Mouse (Mus musculus): Measurements from ENCODE around the gene Spsb2.
"Not testable (repeated sequence)": the region's sequence is repeated elsewhere in the genome, so short reads cannot be mapped to it uniquely, and the experiment has no call there.

The Spsb2 gene

GRCm38 (mm10) chr6:124796200-124796599 is 12.3 kb upstream of the Spsb2 start:
- no peak for ATAC-seq (ENCODE audit: insufficient number of reproducible peaks, low FRiP score, low TSS enrichment)

DNA sequence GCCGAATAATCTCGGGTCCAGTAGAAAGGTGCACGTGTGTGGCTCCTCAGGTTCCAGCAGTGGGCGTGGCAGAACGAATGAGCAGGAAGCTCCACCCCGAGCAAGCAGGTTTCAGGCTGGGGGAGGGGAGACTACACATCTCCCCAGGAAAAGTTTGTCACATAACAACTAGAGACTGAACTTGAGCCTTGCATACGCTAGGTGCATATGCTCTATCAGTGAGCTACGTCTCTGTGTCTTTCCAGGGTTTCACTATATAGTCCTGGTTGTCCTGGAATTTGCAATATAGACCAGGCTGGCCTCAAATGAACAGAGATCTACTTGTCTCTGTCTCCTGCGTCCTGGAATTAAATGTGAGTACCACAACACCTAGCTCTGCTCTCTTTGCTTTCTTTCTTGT is 6.1 kb upstream of the Spsb2 start:
- not testable (repeated sequence) for ATAC-seq (ENCODE audit: insufficient number of reproducible peaks, low FRiP score, low TSS enrichment)

DNA sequence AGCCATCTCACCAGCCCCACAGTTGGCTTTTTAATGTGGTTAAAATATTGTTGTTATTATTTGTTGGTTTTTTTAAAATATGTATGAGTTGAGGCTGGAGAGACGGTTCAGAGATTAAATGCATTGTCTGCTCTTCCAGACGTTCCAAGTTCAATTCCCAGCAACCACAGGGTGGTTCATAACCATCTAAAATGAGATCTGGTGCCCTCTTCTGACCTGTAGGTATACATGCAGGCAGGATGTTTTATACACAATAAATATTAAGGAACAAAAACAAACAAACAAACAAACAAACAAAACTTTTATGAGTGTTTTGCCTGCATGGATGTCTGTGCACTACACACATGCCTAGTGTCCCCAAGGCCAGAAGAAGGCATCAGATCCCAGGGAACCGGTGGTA is 5.4 kb upstream of the Spsb2 start:
- ATAC-seq (ENCODE audit: insufficient number of reproducible peaks, low FRiP score, low TSS enrichment) = no peak

- not testable (repeated sequence) for ATAC-seq (ENCODE audit: insufficient number of reproducible peaks, low FRiP score, low TSS enrichment)
Observed at GRCm38 (mm10) chr6:124803691-124804090, 4.8 kb upstream of the Spsb2 start.

DNA sequence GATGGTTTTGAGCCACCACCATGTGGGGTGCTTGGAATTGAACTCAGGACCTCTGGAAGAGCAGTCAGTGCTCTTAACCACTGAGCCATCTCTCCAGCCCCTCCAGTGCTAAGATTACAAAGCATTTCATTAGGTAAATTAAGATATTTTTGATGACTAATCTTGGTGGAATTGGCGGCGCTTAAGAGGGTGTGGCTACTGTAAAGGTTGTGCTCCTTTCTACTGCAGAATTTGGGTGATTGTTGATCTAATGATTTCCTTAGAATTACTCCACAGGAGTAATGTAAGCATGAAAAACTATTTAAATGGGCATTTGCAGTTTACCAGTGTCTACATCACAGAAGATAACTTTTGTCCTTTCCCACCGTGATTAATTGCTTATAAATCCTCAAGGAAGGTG is 4.1 kb upstream of the Spsb2 start:
- ATAC-seq (ENCODE audit: insufficient number of reproducible peaks, low FRiP score, low TSS enrichment) = no peak

DNA sequence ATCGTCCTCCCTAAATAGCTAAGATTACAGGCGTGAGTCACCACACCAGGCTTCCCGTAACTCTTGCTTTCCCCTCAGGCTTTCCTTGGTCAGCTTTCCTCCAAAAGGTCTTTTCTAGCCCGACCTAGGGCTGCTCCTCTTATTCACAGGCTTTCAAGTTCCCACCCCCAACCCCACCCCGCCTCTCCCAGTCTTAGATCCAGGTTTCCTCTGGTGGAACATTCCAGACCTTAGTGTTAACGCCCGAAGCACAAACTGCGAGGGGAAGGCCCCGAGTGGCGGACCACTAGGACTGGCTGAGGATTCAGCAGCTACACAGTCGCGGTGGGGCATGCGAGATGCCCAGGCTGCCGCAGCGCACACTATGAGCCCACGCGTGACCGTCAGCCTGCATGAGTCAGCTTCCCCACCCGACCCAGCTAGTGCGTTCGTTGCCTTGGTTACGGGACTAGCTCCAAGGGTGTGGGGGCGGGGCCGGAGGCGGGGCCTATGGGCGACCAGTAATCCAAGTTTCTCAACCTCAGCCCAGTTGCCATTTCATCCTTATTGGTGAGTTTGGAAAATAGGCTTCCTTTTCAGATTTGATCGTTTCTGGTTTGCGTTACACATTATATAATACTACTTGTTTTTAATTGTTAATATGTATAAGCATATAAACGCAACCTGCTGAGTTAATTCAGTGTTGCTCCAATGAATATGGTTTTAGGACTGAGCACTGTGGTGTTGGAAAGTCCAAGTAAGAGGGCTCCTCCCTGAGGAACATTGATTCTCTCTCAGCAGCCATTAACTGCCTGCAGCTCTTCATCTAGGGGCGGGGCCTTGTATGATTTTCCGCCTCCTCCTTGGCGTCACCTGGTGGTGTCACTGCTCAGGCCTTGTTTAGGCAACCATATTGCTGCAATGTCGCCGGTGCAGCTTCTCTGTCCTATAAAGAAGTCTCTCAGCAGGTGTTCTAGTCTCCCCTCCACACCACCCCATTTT is 2.8 kb upstream of the Spsb2 start:
- peak; percentile 59; the same call in 1 of the 2 replicates for ATAC-seq (ENCODE audit: insufficient number of reproducible peaks, low FRiP score, low TSS enrichment)

- no peak for ATAC-seq (ENCODE audit: insufficient number of reproducible peaks, low FRiP score, low TSS enrichment)
Observed at GRCm38 (mm10) chr6:124806446-124807140, 1.9 kb upstream of the Spsb2 start.

DNA sequence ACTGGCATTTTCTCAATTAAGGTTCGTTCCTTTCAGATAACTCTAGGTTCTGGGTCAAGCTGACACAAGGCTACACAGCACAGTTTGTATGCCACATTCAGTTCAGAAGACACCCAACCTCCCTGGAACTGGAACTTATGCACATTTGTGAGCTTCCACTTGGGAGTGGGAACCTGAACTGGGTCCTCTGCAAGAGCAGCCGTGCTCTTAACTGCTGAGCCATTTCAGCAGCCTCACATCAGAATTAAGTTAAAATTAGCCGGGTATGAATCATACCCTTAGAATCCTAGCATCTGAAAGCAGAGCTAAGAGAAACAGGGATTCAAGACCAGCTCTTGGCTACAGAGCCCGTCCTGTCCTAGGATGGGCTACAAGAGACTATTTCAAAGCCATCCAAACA is 1.1 kb upstream of the Spsb2 start:
- ATAC-seq (ENCODE audit: insufficient number of reproducible peaks, low FRiP score, low TSS enrichment) = no peak

DNA sequence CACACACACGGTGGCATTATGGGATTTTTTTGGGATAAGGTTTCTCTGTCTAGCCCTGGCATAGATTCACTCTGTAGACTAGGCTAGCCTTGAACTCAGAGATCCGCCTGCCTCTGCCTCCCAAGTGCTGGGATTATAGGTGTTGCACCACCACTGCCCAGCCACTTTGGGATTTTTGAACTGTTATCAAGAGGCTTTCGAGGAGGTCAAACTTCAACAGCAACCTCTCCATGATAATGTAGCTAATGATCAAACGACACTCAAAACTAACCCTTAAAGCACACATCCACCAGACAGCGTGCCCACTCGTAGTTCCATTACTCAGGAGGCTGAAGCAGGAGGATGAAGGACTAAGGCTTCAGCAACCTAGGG is 489 bp upstream of the Spsb2 start:
- ATAC-seq (ENCODE audit: insufficient number of reproducible peaks, low FRiP score, low TSS enrichment) = no peak

GRCm38 (mm10) chr6:124809052-124809774 is 752 bp downstream of the Spsb2 start:
- peak; percentile 18; the same call in 1 of the 2 replicates for ATAC-seq (ENCODE audit: insufficient number of reproducible peaks, low FRiP score, low TSS enrichment)

DNA sequence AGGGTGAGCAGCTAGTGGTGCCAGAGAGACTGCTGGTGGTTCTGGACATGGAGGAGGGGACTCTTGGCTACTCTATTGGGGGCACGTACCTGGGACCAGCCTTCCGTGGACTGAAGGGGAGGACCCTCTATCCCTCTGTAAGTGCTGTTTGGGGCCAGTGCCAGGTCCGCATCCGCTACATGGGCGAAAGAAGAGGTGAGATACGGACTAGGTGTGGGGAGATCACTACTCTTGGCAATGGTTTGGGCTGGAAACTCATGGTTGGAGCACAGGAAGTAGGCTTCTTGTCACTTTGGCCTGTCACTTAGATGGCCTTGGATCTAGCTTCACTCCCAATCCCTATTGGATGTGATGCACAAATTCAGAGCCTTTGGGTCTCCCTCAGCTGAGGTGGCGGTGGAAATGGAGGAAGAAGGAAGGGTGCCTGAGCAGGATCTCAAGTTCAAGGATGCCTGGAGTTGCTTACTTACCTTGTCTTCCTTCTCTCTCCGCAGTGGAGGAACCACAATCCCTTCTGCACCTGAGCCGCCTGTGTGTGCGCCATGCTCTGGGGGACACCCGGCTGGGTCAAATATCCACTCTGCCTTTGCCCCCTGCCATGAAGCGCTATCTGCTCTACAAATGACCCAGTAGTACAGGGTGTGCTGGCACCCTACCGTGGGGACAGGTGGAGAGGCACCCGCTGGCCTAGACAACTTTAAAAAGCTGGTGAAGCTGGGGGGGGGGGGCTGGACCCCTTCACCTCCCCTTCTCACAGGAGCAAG is 1.5 kb downstream of the Spsb2 start:
- ATAC-seq (ENCODE audit: insufficient number of reproducible peaks, low FRiP score, low TSS enrichment) = no peak

DNA sequence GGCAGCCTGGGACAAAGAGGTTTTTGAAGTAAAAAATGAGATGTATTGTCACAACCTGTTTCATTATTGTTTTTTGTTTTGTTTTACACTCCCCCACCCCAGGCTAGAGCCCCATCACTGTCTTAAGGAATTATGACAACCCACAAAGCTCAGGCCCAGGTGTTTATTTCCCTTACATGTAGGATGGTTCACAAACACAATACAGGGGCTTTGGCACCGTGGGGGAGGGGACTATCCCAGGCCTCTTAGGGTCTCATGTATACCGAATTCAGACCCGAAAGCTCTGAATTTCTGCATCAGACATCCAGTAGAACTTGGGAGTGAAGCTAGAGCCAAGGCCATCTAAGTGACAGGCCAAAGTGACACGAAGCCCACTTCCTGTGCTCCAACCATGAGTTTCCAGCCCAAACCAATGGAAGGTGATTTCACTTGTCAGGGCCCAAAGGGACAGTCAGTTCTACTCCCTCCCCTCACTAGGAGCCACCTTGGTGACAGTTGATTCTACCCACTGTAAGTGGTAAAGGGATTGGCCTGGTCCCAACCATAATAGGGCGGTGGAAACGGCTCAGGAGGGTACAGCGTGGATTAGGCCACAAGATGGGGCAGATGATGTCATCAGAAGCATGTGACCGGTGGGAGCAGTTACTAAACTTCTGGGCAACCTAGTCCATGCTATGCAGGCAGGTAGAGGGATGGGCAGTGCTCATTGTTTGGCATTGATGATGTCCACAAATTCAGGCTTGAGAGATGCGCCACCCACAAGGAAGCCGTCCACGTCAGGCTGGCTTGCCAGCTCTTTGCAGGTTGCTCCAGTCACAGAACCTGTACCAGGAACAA is 2.3 kb downstream of the Spsb2 start:
- ATAC-seq (ENCODE audit: insufficient number of reproducible peaks, low FRiP score, low TSS enrichment) = not testable (repeated sequence)

DNA sequence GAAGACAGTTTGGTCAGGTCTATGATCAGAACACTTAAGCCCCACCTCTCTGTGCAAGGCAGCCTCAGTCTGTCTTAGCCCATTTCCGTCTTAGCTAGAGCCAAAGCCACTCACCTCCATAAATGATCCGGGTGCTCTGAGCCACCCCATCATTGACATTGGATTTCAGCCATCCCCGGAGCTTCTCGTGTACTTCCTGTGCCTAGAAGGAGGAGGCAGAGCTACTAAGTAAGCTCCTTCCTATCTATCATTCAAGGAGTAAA is 2.9 kb downstream of the Spsb2 start:
- no peak for ATAC-seq (ENCODE audit: insufficient number of reproducible peaks, low FRiP score, low TSS enrichment)

GRCm38 (mm10) chr6:124811701-124812560 is 3.5 kb downstream of the Spsb2 start:
- no peak for ATAC-seq (ENCODE audit: insufficient number of reproducible peaks, low FRiP score, low TSS enrichment)

GRCm38 (mm10) chr6:124812848-124813247 is 4.4 kb downstream of the Spsb2 start:
- no peak for ATAC-seq (ENCODE audit: insufficient number of reproducible peaks, low FRiP score, low TSS enrichment)

GRCm38 (mm10) chr6:124813496-124813895 is 5.0 kb downstream of the Spsb2 start:
- peak; percentile 33; the same call in 1 of the 2 replicates for ATAC-seq (ENCODE audit: insufficient number of reproducible peaks, low FRiP score, low TSS enrichment)

DNA sequence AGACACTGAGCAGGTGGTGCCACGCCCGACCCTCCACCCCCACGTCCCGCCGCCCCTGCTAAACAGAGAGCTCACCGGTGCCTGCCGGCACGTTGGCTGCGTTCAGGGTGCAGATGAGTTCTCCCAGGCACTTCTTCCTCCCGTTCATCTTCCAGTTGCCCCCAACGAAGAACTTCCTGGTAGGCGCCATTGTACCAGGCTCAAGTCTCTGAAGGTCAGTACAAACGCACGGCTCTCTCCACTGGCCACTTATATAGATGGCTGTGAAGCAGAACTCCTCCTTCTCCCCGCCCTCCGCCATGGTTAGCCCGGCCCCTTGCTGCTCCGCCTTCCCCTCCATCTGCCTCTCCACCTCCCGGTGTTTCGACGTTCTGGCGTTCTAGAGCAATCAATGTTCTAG is 5.5 kb downstream of the Spsb2 start, which contains the start of gene Tpi1:
Gene Tpi1 (minus strand): TSS at position 364 of the 400 bp plus-strand sequence.
- peak; percentile 74 for ATAC-seq (ENCODE audit: insufficient number of reproducible peaks, low FRiP score, low TSS enrichment)

DNA sequence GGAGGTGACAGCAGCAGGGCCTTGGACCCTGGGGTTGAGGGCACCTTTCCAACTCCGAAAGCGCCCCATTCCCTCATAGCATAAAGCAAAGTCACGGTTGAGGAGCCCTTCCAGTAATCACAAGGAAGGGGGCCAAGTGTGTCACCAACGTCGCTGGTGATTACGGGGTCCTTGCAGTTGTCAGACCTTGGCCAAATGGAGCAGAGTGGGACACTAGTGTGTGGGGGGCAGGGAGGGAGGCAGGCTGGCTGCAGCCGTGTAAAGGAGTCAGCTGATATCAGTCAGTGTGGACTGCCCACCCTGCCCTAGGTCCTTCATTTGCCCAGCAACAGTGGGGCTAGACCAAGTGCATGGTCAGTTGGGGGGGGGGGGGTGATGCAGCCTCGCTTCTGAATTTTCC is 6.0 kb downstream of the Spsb2 start:
- ATAC-seq (ENCODE audit: insufficient number of reproducible peaks, low FRiP score, low TSS enrichment) = peak; percentile 6; the same call in 1 of the 2 replicates

All from cerebellum, adult (tissue).